Mouse (Mus musculus): Measurements from ENCODE around the gene Serpinb1a.
"Not testable (repeated sequence)": the region's sequence is repeated elsewhere in the genome, so short reads cannot be mapped to it uniquely, and the experiment has no call there.

The Serpinb1a gene

DNA sequence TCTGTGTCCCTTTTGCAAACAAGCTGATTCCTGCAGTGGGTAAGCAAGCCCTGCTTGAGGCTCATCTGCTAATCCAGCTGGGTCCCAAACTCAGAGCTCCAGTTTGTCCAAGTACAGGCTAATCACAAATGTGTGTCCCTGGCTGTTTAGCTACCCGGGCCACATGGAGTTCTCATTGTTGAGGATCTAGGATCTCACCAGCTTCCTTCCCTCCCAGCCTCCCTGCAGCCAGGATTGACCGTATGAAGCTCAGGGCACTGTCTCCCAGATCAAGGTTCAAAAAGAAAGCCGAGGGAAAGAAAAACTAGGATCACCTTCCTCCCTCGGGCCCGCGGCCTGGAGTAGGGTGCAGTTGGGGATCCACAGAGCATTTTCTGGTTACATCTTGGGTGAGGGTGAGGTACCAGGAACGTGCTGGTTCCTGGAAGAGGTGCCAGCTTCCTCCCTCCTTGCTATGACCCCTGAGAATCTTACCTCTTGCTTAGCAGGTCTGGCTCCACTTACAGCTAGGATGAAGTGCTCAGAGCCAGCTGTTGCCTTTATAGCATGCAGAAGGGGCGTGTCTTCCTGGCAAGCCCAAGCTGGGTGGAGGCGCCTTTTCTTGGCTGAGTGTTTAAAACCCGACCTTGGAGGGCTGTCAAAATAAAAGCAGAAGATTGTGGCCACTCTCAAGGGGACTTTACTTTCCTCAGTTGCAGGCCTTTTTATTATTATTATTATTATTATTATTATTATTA lies at the start of gene Serpinb1a:
Serpinb1a (minus strand) TSS at position 518 of the 737 bp plus-strand sequence.
- DNase-seq (ENCODE audit: low spot score) = no peak

- DNase-seq (ENCODE audit: low spot score) = peak; percentile 40
Observed at GRCm38 (mm10) chr13:32900639-32901038, 49.7 kb upstream of the Serpinb1a start.

DNA sequence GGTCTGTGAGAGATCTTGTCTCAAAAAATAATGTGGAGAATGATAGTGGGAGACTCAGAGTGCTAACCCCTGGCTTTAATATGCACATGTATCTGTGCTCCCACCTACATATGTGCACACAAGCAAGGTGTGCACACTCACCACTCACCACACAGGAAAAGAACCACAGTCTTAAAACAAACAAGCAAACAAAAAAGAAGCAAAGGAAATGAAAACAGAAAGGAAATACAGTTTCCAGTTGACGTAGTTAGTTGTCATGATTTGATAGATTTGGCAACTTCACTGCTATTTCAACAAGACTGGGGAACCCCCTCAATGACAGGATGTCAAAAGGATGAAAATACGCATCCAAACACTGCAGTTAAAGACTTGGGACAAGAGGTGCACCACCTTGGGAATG lies 48.1 kb upstream of the Serpinb1a start:
- DNase-seq (ENCODE audit: low spot score) = not testable (repeated sequence)

DNA sequence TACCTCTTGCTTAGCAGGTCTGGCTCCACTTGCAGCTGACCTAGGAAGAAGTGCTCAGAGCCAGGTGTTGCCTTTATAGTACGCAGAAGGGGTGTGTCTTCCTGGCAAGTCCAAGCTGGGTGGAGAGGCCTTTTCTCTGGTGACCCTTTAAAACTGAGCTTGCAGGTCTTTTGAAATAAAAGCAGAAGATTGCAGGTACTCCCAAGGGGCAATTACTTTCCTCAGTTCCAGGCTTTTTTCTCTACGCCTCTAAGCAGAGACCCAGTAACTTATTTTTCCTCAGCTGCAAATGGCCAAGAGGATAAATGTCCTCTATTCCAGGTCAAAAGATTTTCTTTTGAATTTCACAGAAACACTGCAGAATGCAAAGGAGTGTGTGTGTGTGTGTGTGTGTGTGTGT lies 47.1 kb upstream of the Serpinb1a start, which contains the start of gene Serpinb1c:
Serpinb1c (minus strand) TSS at position 101 of the 400 bp plus-strand sequence.
- DNase-seq (ENCODE audit: low spot score) = no peak

DNA sequence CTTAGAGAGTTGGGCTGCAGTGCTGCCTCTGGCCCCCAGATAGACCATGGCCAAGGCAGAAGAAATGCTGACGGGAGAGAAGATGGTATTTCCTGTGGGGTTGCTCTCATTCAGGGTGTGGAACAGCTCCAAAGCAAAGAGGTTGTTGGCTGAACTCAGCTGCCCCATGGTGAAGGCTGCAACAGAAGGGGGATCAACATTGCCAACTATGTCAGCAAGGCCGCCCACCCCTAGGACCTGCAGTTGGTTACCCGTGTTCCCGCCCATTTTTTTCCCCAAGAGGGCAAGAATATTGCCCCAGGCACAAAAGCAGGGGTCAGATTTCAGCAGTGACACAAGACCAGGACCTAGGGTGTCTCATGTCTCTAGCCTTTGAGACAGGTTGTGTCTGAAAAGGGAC lies 45.9 kb upstream of the Serpinb1a start:
- DNase-seq (ENCODE audit: low spot score) = no peak

- DNase-seq (ENCODE audit: low spot score) = no peak
Observed at GRCm38 (mm10) chr13:32884755-32885154, 33.8 kb upstream of the Serpinb1a start.

GRCm38 (mm10) chr13:32873862-32874261 lies 22.9 kb upstream of the Serpinb1a start:
- DNase-seq (ENCODE audit: low spot score) = no peak

DNA sequence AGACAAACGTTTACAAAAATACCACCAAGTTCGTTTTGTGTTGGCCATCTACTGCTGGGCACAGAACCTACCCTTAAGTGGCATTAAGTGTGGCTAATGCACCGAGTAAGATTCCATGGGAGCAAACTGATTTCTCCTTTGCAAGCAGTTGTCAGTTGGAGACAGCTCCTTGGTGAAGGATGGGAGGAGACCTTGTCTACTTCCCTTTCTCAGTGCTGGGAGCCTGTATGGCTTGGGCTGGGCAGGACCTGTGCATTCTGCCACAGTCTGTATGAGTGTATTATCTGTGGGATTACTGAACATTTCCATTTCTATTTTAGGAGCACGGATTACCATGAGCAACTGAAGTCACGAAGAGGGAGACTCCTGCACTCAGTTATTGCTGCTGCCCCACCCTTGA lies 17.9 kb upstream of the Serpinb1a start:
- no peak for DNase-seq (ENCODE audit: low spot score)

GRCm38 (mm10) chr13:32868233-32868632 lies 17.2 kb upstream of the Serpinb1a start:
- not testable (repeated sequence) for DNase-seq (ENCODE audit: low spot score)

GRCm38 (mm10) chr13:32867030-32867429 lies 16.0 kb upstream of the Serpinb1a start:
- DNase-seq (ENCODE audit: low spot score) = no peak

GRCm38 (mm10) chr13:32866484-32866883 lies 15.5 kb upstream of the Serpinb1a start:
- DNase-seq (ENCODE audit: low spot score) = peak; percentile 56

GRCm38 (mm10) chr13:32865591-32865990 lies 14.6 kb upstream of the Serpinb1a start:
- no peak for DNase-seq (ENCODE audit: low spot score)

DNA sequence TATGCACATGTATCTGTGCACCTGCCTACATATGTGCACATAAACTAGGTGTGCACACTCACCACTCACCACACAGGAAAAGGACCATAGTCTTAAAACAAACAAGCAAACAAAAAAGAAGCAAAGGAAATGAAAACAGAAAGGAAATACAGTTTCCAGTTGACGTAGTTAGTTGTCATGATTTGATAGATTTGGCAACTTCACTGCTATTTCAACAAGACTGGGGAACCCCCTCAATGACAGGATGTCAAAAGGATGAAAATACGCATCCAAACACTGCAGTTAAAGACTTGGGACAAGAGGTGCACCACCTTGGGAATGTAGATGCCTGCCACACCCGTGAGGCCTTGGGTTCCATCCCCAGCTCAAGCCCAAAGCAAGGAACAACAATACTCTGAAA lies 13.5 kb upstream of the Serpinb1a start:
- DNase-seq (ENCODE audit: low spot score) = not testable (repeated sequence)

DNA sequence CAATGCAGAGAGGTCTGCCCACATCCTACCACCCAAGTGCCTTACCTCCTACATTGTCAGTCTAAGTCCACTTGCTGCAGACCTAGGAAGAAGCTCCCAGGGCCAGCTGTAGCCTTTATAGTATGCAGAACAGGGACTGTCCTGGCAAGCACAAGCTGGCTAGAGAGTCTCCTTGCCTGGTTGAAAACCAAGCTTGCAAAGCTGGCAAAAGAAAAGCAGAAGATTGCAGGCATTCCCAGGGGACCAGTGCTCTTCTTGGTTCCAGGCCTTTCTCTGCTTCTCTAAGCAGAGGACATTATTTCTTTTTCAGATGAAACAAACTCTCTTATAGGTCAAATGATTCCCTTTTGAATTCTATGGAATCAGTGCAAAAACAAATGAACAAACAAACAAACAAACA lies 12.5 kb upstream of the Serpinb1a start:
- DNase-seq (ENCODE audit: low spot score) = no peak

- no peak for DNase-seq (ENCODE audit: low spot score)
Observed at GRCm38 (mm10) chr13:32860821-32861220, 9.8 kb upstream of the Serpinb1a start.

GRCm38 (mm10) chr13:32853073-32853472 lies 2.1 kb upstream of the Serpinb1a start:
- DNase-seq (ENCODE audit: low spot score) = no peak

- DNase-seq (ENCODE audit: low spot score) = no peak
Observed at GRCm38 (mm10) chr13:32852539-32852938, 1.6 kb upstream of the Serpinb1a start.

DNA sequence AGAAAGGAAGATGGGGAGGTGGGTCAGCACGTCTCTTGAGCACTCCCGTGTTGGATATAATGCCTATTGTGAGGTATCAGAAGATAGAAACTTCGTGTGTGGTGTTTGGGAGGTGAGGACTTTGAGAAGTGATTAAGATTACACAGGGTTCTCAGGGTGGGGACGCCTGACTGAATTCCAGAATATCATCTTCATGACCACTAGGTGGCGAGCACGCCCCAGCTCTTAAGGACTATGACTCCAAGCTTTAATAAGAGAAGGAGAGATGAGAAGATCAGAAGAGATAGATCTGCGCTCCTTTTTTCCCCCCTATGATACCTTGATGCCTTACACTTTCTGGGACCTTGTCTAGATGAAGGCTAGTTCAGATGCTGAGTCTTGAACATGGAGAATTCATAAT lies 982 bp upstream of the Serpinb1a start:
- DNase-seq (ENCODE audit: low spot score) = peak; percentile 44

DNA sequence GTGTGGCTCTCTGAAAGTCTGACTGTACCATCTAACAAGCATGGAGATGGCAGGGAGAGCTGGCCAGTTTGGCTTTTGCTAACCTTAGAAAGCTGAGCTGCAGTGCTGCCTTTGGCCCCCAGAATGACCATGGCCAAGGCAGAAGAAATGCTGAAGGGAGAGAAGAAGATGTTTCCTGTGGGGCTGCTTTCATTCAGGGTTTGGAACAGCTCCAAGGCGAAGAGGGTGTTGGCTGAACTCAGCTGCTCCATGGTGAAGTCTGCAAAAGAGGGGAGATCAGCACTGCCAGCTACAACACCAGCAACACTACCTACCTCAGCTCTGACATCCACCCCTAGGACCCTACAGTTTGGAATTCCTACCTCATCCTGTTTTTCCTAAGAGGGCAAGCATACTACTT lies 829 bp downstream of the Serpinb1a start:
- no peak for DNase-seq (ENCODE audit: low spot score)

- DNase-seq (ENCODE audit: low spot score) = no peak
Observed at GRCm38 (mm10) chr13:32849531-32850123, 1.4 kb downstream of the Serpinb1a start.

- no peak for DNase-seq (ENCODE audit: low spot score)
Observed at GRCm38 (mm10) chr13:32849092-32849491, 1.9 kb downstream of the Serpinb1a start.

- no peak for DNase-seq (ENCODE audit: low spot score)
Observed at GRCm38 (mm10) chr13:32846221-32846620, 4.8 kb downstream of the Serpinb1a start.

- DNase-seq (ENCODE audit: low spot score) = no peak
Observed at GRCm38 (mm10) chr13:32841349-32841748, 9.6 kb downstream of the Serpinb1a start.

DNA sequence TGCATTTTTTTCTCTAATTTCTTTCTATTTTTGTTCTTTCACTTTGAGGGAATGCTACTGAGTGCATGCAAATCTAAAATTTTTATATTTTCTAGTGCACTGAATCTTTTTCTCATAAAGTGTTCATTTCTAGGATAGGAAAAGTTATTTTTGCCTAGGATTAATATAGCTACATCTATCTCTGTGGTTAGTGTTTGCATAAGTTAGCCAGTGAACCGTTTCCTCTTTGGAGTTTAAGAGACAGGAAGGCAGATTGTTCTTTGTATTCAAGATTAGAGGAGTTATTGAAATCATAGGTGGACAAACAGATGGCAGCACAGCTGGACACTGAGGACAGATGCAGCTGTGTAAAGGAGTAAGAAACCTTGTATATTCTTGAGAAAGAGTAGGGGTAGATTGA lies 11.7 kb downstream of the Serpinb1a start:
- DNase-seq (ENCODE audit: low spot score) = no peak

All from c-Kit-positive CD71-positive TER-119-positive erythroid progenitor cells, embryonic 14.5 days (primary cell).